Mouse (Mus musculus): ENCODE data around the gene Polr1c. TPM values are rescaled to one million over a fixed set of nuclear protein-coding genes. Genes with fewer than 3 reads are reported as not detected.

Polr1c gene
- total RNA-seq, 2 experiments from 2014 or later, result 22.2 to 25.1 TPM

GRCm38 (mm10) chr17:46236067-46236466 lies 11.8 kb downstream of the Polr1c start:
- DNase-seq, result no peak
- intact Hi-C loops (cut with DNase I), result no loop called here

GRCm38 (mm10) chr17:46227576-46227975 lies 20.3 kb downstream of the Polr1c start:
- DNase-seq, result no peak
- intact Hi-C loops (cut with DNase I), result no loop called here

- DNase-seq, result no peak
- intact Hi-C loops (cut with DNase I), result no loop called here
Measured at GRCm38 (mm10) chr17:46221601-46222000, 26.3 kb downstream of the Polr1c start.

- intact Hi-C loops (cut with DNase I), result no loop called here
Measured at GRCm38 (mm10) chr17:46210550-46210949, 37.3 kb downstream of the Polr1c start.

GRCm38 (mm10) chr17:46206676-46207075 lies 41.2 kb downstream of the Polr1c start:
- no peak for DNase-seq
- intact Hi-C loops (cut with DNase I), result no loop called here

More at GRCm38 (mm10) chr17:46210550-46210949, 37.3 kb downstream of the Polr1c start:
- DNase-seq, result no peak

- DNase-seq, result peak in 1 of 2 experiments; percentile 13
- intact Hi-C loops (cut with DNase I), result loop anchor here (2.0 to 5.0 kb wide), 2 partner anchors 46 to 631 kb away; partner anchors contain the start of genes Hsp90ab1, Polr1c and Yipf3
Measured at GRCm38 (mm10) chr17:46203078-46203477, 44.8 kb downstream of the Polr1c start.

- DNase-seq, result peak; percentile 91 to 92
- intact Hi-C loops (cut with DNase I), result loop anchor here (2.0 to 5.0 kb wide), 2 partner anchors 46 to 630 kb away; partner anchors contain the start of genes Hsp90ab1, Polr1c and Yipf3
Measured at GRCm38 (mm10) chr17:46202421-46203071, 45.3 kb downstream of the Polr1c start, which contains the start of the genes Polh and Xpo5. Gene Polh (minus strand): TSS chr17:46202645. Gene Xpo5 (plus strand): TSS chr17:46202782.

- intact Hi-C loops (cut with DNase I), result loop anchor here (5.0 kb wide), 1 partner anchor 629 kb away; the partner anchor contains the start of gene Hsp90ab1
Measured at GRCm38 (mm10) chr17:46201151-46201550, 46.7 kb downstream of the Polr1c start.

More at GRCm38 (mm10) chr17:46201151-46201550, 46.7 kb downstream of the Polr1c start:
- DNase-seq, result no peak

Small RNA genes within 50 kb of the gene (microRNA-seq; reads per million reads assigned to microRNA genes)
- gene Mir693 (ENCODE audit: borderline number of aligned reads in 2 of 2), result 0 to 0.72 reads per million in 2 experiments

Other genes with a start within 250 kb of the Polr1c start
- 100 to 1,000 TPM; 203 to 277 TPM for gene Vegfa, start 215.7 kb downstream of the Polr1c start, total RNA-seq (2021)
- 100 to 1,000 TPM; 131 to 140 TPM for gene Mrps18a, start 137.1 kb downstream of the Polr1c start, total RNA-seq (2021)
- 1 to 10 TPM in 1 of 2 experiments, under 1 TPM in 1; 0.94 to 1.4 TPM for gene Rsph9, start 103.8 kb downstream of the Polr1c start, total RNA-seq (2021)
- 10 to 100 TPM; 21.0 to 21.8 TPM for gene Mad2l1bp, start 94.5 kb downstream of the Polr1c start, total RNA-seq (2021)
- gene Gtpbp2, start 87.0 kb downstream of the Polr1c start, total RNA-seq (2021), result 10 to 100 TPM; 65.1 to 72.2 TPM
- gene Polh, start 45.4 kb downstream of the Polr1c start, total RNA-seq (2021), result 10 to 100 TPM in 1 of 2 experiments, 1 to 10 TPM in 1; 8.5 to 10.3 TPM
- gene Xpo5, start 45.3 kb downstream of the Polr1c start, total RNA-seq (2021), result 10 to 100 TPM; 20.8 to 21.7 TPM
- 10 to 100 TPM; 83.3 to 86.2 TPM for gene Yipf3, start within 50 bp of the Polr1c start, total RNA-seq (2021)
- gene Lrrc73, start 5.5 kb upstream of the Polr1c start, total RNA-seq (2021), result under 1 TPM; 0.22 to 0.30 TPM
- gene Tjap1, start 35.0 kb upstream of the Polr1c start, total RNA-seq (2021), result 10 to 100 TPM; 33.8 to 43.6 TPM
- under 1 TPM; 0.39 to 0.60 TPM for gene Dlk2, start 49.4 kb upstream of the Polr1c start, total RNA-seq (2021)
- gene Abcc10, start 80.3 kb upstream of the Polr1c start, total RNA-seq (2021), result 1 to 10 TPM; 3.8 to 4.9 TPM
- gene Zfp318, start 135.7 kb upstream of the Polr1c start, total RNA-seq (2021), result 10 to 100 TPM; 17.6 to 19.1 TPM
- 1 to 10 TPM in 1 of 2 experiments, not detected in 1; 1.2 TPM for gene Crip3, start 180.9 kb upstream of the Polr1c start, total RNA-seq (2021)
- gene Slc22a7, start 190.4 kb upstream of the Polr1c start, total RNA-seq (2021), result not detected
- under 1 TPM; 0.19 TPM for gene Ttbk1, start 239.6 kb upstream of the Polr1c start, total RNA-seq (2021)
- 1 to 10 TPM in 1 of 2 experiments, under 1 TPM in 1; 0.89 to 2.2 TPM for gene Dnph1, start 248.7 kb upstream of the Polr1c start, total RNA-seq (2021)